Mouse (Mus musculus) liver, embryonic 14.5 days (tissue): Measurements from ENCODE around the gene Zfp760.

Experiments
- CTCF ChIP-seq: IDR thresholded peaks from 2 replicates; pipeline ENCODE4 v1.5.1; 2016; ENCODE audit warnings: antibody characterized with exemption, low read depth, control low read depth
- EP300 ChIP-seq: IDR thresholded peaks from 2 replicates; pipeline ENCODE4 v1.6.1; 2016; ENCODE audit warnings: antibody characterized with exemption, low read depth

DNA sequence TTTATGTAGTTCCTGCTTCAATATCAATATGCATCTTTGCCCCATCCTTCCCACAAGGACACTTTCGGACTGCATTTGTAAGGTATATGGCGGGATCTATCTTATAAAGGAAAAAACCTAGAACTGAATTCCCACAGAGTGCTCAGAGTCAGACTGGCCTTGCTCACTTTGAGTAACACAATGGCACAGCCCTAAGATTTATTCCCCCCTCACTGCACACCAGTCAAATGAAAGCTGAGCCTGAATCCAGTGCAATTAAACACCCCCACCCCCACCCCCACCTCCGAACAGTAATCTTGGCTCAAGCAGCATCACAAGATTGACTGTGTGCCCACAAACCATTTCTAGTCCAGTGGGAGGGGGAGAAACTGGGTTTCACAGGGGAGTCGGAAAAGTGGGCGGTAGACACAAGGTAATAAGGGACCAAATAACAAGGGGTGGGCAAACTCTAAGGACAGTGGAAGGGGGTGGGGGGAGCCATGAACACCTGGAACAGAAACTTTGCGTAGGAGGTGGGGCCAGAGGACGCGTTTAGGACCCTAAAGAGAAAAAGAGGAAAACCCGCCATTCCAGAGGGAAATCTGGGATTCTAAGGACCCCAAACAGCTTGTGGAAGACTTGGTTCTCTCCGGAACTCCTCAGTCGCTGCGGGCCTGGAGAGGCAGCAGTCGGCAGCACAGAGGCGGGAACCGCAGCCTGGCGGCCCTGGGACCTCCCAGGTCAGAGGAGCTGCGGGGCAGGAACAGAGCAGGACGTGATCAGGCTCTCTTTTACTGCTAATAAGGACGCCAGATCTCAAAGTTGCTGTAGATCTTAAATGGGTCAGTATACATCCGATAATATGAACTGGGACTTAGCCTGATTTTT is 46.0 kb downstream of the Zfp760 start:
- no peak for TF ChIP-seq CTCF
- TF ChIP-seq EP300: no peak
